Mouse (Mus musculus) thymus, postnatal 36 days (tissue): Measurements from ENCODE around the gene AV320801.
"Not testable (repeated sequence)": the region's sequence is repeated elsewhere in the genome, so short reads cannot be mapped to it uniquely, and the experiment has no call there.

Source experiments
- DNase-seq, 2 experiments: peaks; one replicate each; pipeline ENCODE4 v3.0.0; 2022; ENCODE audit warnings: mixed read lengths in 2 of 2

AV320801 gene

DNA sequence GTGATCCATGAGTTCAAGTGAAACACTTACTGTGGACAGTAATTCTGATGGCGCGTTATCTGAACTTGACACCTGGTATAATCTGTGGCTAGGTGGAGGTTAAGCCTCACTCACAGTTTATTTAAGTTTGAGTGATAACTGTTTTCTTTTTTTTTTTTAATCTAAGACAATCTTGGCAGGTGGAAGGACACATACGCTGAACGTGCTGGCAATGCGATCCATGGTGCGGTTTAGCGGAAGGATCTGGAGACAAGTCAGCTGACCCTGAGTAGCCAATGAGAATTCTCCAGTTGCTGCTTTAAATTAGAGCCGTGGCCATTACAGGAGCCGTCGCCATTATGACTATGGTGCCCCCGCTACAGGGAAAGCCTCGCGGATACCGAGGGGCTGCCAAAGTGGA lies at the start of gene AV320801:
Gene AV320801, plus strand, starts transcription at position 301 of the 400 bp plus-strand sequence.
- DNase-seq: not testable (repeated sequence)

DNA sequence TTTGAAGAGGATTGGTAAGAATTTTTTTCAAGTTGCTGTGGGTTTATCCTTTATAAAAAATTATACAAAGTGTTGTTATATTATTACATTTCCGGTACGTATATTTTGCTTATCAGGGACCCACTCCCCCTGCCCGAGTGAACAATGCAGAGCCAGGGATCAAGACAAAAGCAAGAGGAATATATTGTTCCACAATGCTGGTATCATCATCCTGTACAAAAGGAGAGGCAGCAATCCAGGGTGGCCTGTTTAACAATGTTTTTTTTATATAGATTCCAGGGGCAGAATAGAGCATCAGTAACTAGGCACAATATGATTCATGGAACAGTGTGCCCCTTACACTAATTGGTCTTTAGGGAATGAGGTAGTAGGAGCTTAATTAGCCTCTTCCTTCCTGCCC lies 30.2 kb upstream of the AV320801 start:
- DNase-seq: not testable (repeated sequence)

DNA sequence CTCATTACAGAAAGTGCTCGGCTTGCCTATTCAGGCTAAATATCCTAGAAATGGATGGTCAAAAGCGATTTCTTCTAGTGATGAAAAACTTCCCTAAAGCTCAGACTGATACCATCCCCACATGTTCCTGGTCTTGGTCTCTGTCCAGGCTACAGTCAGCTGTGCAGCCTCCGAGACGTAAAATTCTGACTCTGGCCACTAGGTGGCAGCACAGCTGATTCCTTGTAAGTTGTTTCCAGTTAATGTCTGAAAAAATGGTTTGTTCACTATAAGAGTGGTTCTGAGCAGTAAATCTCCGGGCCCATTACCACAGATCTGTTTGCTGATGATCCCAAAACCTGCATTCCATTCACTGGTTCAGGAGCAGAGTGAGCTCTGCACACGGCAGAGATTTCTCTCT lies 12.5 kb upstream of the AV320801 start:
- not testable (repeated sequence) for DNase-seq

DNA sequence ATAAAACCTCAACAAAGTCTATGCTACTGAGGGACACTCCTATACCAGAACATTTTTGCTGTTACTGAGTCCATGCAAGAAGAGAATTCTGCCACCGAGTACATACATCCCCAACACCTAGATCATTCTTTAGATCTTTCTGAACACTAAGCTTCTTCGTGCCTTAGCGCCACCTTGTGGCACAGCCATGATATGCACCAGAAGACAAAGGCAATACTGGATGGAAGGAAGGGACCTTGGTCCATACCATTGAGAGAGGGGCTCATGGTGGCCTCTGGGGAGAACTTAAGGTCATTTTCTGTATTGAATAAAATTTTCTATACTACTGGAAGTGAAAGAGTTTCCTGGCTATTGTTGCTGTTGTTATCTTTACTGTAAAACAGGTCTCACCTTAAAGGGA lies 11.2 kb upstream of the AV320801 start:
- not testable (repeated sequence) for DNase-seq
